Mouse (Mus musculus) embryonic facial prominence, embryonic 14.5 days (tissue): ENCODE measurements around the gene Gif. TPM values are rescaled to one million over a fixed set of nuclear protein-coding genes. Genes with fewer than 3 reads are reported as not detected.

ENCODE experiments used
- ATAC-seq: fragments of 200-750 bp; cut with Nextera tagmentation; 2 replicates; pipeline ENCODE4 v1.8.0; 2017; ENCODE audit warnings: low read depth, moderate number of reproducible peaks, moderate TSS enrichment
- DNase-seq: peaks from one replicate; pipeline ENCODE4 v3.0.0-alpha.2; 2015; ENCODE audit warnings: low spot score
- H3K27ac ChIP-seq: fragments of 300-500 bp; sonication (generic); replicated peaks from 2 replicates; pipeline ENCODE4 v1.5.1; 2014; ENCODE audit warnings: low read depth, mild to moderate bottlenecking, low read length, moderate library complexity
- H3K27me3 ChIP-seq: fragments of 300-500 bp; sonication (generic); replicated peaks from 2 replicates; pipeline ENCODE4 v1.6.1; 2014; ENCODE audit warnings: low read length; ENCODE audit not compliant: control insufficient read depth, insufficient read depth
- H3K36me3 ChIP-seq: fragments of 300-500 bp; sonication (generic); 2 replicates; pipeline ENCODE4 v1.6.1; 2014; ENCODE audit warnings: low read length, mixed read lengths; ENCODE audit not compliant: control insufficient read depth, insufficient read depth
- H3K4me1 ChIP-seq: fragments of 300-500 bp; sonication (generic); 2 replicates; pipeline ENCODE4 v1.6.1; 2014; ENCODE audit warnings: antibody characterized with exemption, low read length; ENCODE audit not compliant: control insufficient read depth, insufficient read depth
- H3K4me2 ChIP-seq: fragments of 300-500 bp; sonication (generic); 2 replicates; pipeline ENCODE4 v1.6.1; 2014; ENCODE audit warnings: low read depth, mild to moderate bottlenecking, low read length, moderate library complexity, mixed read lengths
- H3K4me3 ChIP-seq: fragments of 300-500 bp; sonication (generic); 2 replicates; pipeline ENCODE4 v1.5.1; 2014; ENCODE audit warnings: low read depth, mild to moderate bottlenecking, low read length
- H3K9ac ChIP-seq: fragments of 300-500 bp; sonication (generic); 2 replicates; pipeline ENCODE4 v1.6.1; 2014; ENCODE audit warnings: low read depth, mild to moderate bottlenecking, low read length, moderate library complexity, mixed read lengths
- H3K9me3 ChIP-seq: fragments of 300-500 bp; sonication (generic); 2 replicates; pipeline ENCODE4 v1.6.1; 2016; ENCODE audit warnings: low read length; ENCODE audit not compliant: control insufficient read depth
- WGBS: fragments of 180-500 bp; shearing (Covaris S2); extraction: QIAGEN DNeasy Blood & Tissue Kit; methylation state at CpG from one replicate; pipeline ENCODE4 v1.1.7; 2014; 5-methylcytosine and 5-hydroxymethylcytosine counted together
- polyA plus RNA-seq: library from polyadenylated mRNA; unstranded; fragments of >200 nt; fragmentation: Nextera tagmentation; extraction: Ambion mirVana; gene quantifications from 2 replicates; pipeline ENCODE4 v1.2.1, GENCODE M21; 2014

The Gif gene
- polyA plus RNA-seq, 1 experiment from 2014 or later, result not detected

DNA sequence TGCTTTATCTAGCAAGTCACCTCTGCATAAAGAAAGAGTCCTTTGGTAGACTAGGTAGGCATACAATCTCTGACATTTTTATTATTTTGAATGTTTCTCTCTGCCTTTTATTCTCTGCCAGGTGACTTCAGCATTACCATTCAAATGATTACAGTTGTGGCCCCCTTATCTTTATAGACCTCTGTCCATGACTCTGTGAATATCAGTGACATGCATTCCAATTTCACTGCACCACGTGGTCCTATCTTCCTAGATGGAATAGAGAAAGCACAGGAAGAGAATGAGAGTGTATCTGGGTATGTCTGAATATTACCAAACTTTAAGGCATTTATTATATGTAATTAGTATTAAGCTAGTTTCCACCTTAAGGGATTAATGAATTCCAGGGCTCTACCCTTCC is 10.9 kb upstream of the Gif start:
- Histone ChIP-seq H3K9me3 (no peaks in the 10 kb centered on the region), H3K4me3 (no peak overlapping the region), H3K9ac (no peak overlapping the region), H3K4me1 (no peaks in the 10 kb centered on the region), H3K27ac (no peak overlapping the region), H3K27me3 (no peaks in the 10 kb centered on the region), H3K36me3 (no peaks in the 10 kb centered on the region), H3K4me2 (no peak overlapping the region)
- no peak for DNase-seq
- 53% methylated on average over 1 of the region's 1 CpGs for WGBS
- ATAC-seq, result no peak

- Histone ChIP-seq H3K4me3 (no peak overlapping the region), H3K27me3 (no peaks in the 10 kb centered on the region), H3K9ac (no peak overlapping the region), H3K27ac (no peak overlapping the region), H3K4me1 (no peaks in the 10 kb centered on the region), H3K9me3 (no peaks in the 10 kb centered on the region), H3K36me3 (no peaks in the 10 kb centered on the region), H3K4me2 (no peak overlapping the region)
- DNase-seq (no peak), ATAC-seq (no peak)
Observed at GRCm38 (mm10) chr19:11745680-11746079, 1.7 kb upstream of the Gif start.

- Histone ChIP-seq H3K27me3 (no peaks in the 10 kb centered on the region), H3K36me3 (no peaks in the 10 kb centered on the region), H3K9ac (no peak overlapping the region), H3K4me2 (no peak overlapping the region), H3K4me3 (no peak overlapping the region), H3K27ac (no peak overlapping the region), H3K9me3 (no peaks in the 10 kb centered on the region), H3K4me1 (no peaks in the 10 kb centered on the region)
- no peak for DNase-seq
- ATAC-seq, result no peak
- WGBS, result 78% methylated on average over 3 of the region's 3 CpGs
Observed at GRCm38 (mm10) chr19:11765059-11765458, 17.7 kb downstream of the Gif start.

GRCm38 (mm10) chr19:11766413-11766812 is 19.1 kb downstream of the Gif start:
- H3K4me3 ChIP-seq, result no peak overlapping the region
- DNase-seq (no peak), ATAC-seq (no peak)
- no peaks in the 10 kb centered on the region for H3K27me3 ChIP-seq
- H3K9me3 ChIP-seq, result no peaks in the 10 kb centered on the region
- no peak overlapping the region for H3K4me2 ChIP-seq
- no peak overlapping the region for H3K27ac ChIP-seq
- WGBS, result 76% methylated on average over 4 of the region's 4 CpGs
- H3K36me3 ChIP-seq, result no peaks in the 10 kb centered on the region
- H3K9ac ChIP-seq, result no peak overlapping the region
- H3K4me1 ChIP-seq, result peaks cover 4% of the 10 kb centered on the region; the same call in 1 of the 2 replicates

DNA sequence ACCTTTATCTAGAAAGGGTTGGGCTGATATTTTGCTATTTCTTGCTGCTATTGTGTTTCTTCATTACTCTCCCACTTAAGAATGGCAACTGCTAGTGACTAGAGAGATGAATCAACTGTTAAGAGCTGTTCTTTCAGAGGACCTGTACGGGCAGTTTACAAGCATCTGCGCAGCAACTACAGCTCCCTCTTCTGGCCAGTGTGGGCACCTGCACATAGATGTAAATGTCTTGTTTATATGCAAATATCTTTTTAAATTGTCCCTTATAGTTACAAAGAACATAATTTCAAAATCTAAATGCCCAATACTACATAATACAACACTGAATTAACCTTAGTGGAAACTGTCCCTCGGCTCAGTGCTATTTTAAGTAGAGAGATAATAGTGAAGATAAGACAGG is 20.8 kb downstream of the Gif start:
- Histone ChIP-seq H3K9ac (no peak overlapping the region), H3K4me2 (no peak overlapping the region), H3K4me1 (peaks cover 4% of the 10 kb centered on the region; the same call in 1 of the 2 replicates), H3K36me3 (peaks cover 4% of the 10 kb centered on the region; the same call in 1 of the 2 replicates), H3K27ac (no peak overlapping the region), H3K4me3 (no peak overlapping the region), H3K9me3 (no peaks in the 10 kb centered on the region), H3K27me3 (no peaks in the 10 kb centered on the region)
- DNase-seq (peak; percentile 74), ATAC-seq (no peak)
- WGBS, result 12% methylated on average over 3 of the region's 3 CpGs

DNA sequence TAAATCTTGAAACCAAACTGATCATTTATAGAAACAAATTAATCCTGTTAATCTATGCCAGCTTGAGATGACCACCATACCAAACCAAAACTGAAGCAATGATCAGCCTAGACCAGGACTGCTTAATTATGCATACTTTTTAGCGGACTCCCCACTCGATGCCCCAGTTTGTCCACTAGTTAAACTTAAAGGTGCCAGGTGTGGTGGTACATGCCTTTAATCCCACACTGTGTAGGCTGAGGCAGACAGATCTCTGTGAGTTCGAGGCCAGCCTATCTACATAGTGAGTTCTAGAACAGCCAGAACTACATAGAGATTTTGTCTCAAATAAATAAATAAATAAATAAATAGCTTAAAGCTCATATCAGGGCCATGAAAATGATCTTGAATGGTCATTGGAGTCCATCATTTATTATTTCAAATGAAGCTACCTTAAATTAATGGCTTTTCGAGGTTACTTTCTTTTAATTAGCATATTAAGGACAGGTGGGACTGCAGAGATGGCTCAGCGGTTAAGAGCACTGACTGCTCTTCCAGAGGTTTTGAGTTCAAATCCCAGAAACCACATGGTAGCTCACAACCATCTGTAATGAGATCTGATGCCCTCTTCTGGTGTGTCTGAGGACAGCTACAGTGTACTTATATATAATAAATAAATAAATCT is 22.0 kb downstream of the Gif start:
- H3K4me2 ChIP-seq, result peak overlapping the region; percentile 67
- 91% methylated on average over 5 of the region's 5 CpGs for WGBS
- H3K36me3 ChIP-seq, result peaks cover 16% of the 10 kb centered on the region
- H3K9ac ChIP-seq, result no peak overlapping the region
- H3K9me3 ChIP-seq, result no peaks in the 10 kb centered on the region
- ATAC-seq (no peak), DNase-seq (no peak)
- H3K27ac ChIP-seq, result no peak overlapping the region
- H3K4me3 ChIP-seq, result peak overlapping the region; percentile 63; the same call in 1 of the 2 replicates
- no peaks in the 10 kb centered on the region for H3K27me3 ChIP-seq
- H3K4me1 ChIP-seq, result peaks cover 4% of the 10 kb centered on the region; the same call in 1 of the 2 replicates

DNA sequence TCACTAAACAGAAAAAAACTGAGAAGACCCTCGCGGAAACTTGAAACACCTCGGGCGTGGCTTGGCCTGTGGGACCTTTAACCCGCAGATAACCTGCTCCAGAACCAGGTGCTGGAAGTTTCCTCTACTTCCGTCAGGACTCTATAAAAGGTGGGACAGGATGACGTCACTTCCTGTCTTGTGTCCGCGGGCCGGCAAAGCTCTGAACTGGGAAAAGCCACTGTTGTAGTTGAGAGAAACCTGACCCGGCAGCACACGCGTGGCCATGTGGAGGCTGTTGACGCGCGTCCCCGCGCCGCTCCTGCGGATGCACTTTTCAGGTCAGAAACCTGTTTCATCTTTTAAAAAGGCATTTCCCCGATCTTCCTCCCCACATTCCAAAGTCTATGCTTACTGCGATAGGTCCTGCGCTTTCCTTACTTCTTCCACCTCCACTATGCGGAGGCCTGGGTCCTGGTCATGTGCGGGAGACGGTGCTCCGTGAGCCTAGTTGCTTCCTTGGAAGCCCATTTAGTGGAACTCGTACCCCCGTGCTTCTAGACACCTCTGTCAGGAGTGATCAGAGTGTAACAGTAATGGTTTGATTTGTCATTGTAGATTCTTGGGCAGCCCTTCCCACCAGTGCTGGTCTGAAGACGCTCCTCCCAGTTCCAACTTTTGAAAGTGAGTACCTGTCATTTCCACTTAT is 23.0 kb downstream of the Gif start, which contains the start of gene Mrpl16:
Mrpl16 (plus strand) TSS at position 187 of the 688 bp plus-strand sequence.
- Histone ChIP-seq H3K27ac (peak within 1 kb of the TSS; percentile 57; the same call in 1 of the 2 replicates), H3K4me2 (peak within 1 kb of the TSS; percentile 67), H3K27me3 (no peaks in the 10 kb centered on the region), H3K36me3 (peaks cover 21% of the 10 kb centered on the region), H3K9me3 (no peaks in the 10 kb centered on the region), H3K4me1 (peaks cover 4% of the 10 kb centered on the region; the same call in 1 of the 2 replicates), H3K4me3 (peak within 1 kb of the TSS; percentile 63), H3K9ac (peak within 1 kb of the TSS; percentile 79)
- peak; percentile 94 for ATAC-seq
- DNase-seq, result peak; percentile 94
- WGBS, result 0% methylated on average over 30 of the region's 30 CpGs

DNA sequence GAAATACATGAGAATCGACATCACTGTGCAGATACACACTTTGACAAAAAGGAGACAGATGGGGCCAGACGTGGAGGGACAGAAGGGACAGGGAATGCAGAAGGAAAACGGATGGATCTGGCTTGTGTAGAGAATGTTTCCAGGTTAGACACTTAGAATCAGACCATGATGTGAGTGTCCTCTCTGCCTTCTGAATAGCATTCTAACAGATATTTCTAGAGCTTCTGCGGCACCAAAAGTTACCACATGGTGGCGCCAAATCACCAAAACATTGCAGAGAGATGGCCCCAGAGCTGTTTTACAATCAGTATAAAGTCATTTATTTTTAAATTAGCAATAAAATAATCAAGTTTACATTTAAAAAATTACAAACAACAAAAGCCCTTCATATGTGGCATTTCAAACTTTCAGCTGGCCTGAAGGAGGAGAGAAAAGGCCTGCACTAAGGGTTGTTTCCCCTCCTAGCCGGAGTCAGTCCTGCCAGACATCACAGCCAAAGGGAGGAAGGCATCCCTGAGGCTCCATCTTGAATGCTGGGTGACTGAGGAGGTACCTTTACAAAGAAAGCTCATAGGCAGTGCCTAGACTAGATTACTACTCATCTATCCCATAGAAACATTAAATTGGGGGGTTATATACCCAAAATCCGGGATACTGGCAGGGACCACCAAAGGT is 30.0 kb downstream of the Gif start:
- Histone ChIP-seq H3K4me1 (no peaks in the 10 kb centered on the region), H3K9ac (no peak overlapping the region), H3K36me3 (peaks cover 30% of the 10 kb centered on the region), H3K9me3 (no peaks in the 10 kb centered on the region), H3K27me3 (no peaks in the 10 kb centered on the region), H3K4me2 (no peak overlapping the region), H3K4me3 (no peak overlapping the region), H3K27ac (no peak overlapping the region)
- DNase-seq (peak; percentile 36), ATAC-seq (no peak)
- 59% methylated on average over 7 of the region's 7 CpGs for WGBS
